Mouse (Mus musculus) MEL (cell line): ENCODE measurements around the gene Has1. TPM values are rescaled to one million over a fixed set of nuclear protein-coding genes. Genes with fewer than 3 reads are reported as not detected.
A peak's percentile ranks its signal among the peaks of the same experiment; 100 is the strongest.

Source experiments
- DNase-seq: peaks from one replicate; pipeline ENCODE4 v3.0.0; 2011; ENCODE audit warnings: low read depth, low spot score
- H3K27ac ChIP-seq: 2 replicates; pipeline ENCODE4 v1.5.1; 2012; ENCODE audit warnings: low read depth, mild to moderate bottlenecking, control low read depth, low read length, moderate library complexity; ENCODE audit not compliant: control insufficient read depth
- H3K27me3 ChIP-seq, 2 experiments: fragments of 150-350 bp in 1 of 2; sonication (generic) in 1 of 2; 2 replicates each; pipeline ENCODE4 v1.6.1; 2012; ENCODE audit warnings: low read length in 2 of 2, mild to moderate bottlenecking in 2 of 2, improper control_type of control experiment in 1 of 2, moderate library complexity in 1 of 2; ENCODE audit not compliant: insufficient read depth in 2 of 2, control insufficient read depth in 1 of 2
- H3K36me3 ChIP-seq, 2 experiments: 2 replicates each; pipeline ENCODE4 v1.6.1; 2012 to 2014; ENCODE audit warnings: low read length in 2 of 2, improper control_type of control experiment in 1 of 2, inconsistent platforms in 1 of 2, mild to moderate bottlenecking in 1 of 2; ENCODE audit not compliant: insufficient read depth in 2 of 2, control insufficient read depth in 1 of 2
- H3K4me1 ChIP-seq, 2 experiments: fragments of 150-350 bp in 1 of 2; sonication (generic) in 1 of 2; 2 replicates each; pipeline ENCODE4 v1.6.1; 2012; ENCODE audit warnings: low read length in 2 of 2, improper control_type of control experiment in 1 of 2, mild to moderate bottlenecking in 1 of 2; ENCODE audit not compliant: insufficient read depth in 2 of 2, control insufficient read depth in 1 of 2
- H3K4me3 ChIP-seq, 2 experiments: fragments of 150-350 bp in 1 of 2; sonication (generic) in 1 of 2; 2 replicates each; pipeline ENCODE4 v1.5.1; 2012; ENCODE audit warnings: low read depth in 2 of 2, low read length in 2 of 2, mild to moderate bottlenecking in 2 of 2, moderate library complexity in 2 of 2, control low read depth in 1 of 2, improper control_type of control experiment in 1 of 2; ENCODE audit not compliant: control insufficient read depth in 1 of 2, insufficient read depth in 1 of 2
- H3K79me2 ChIP-seq: 2 replicates; pipeline ENCODE4 v1.6.1; 2012; ENCODE audit warnings: mild to moderate bottlenecking, low read length, moderate library complexity; ENCODE audit not compliant: control insufficient read depth, poor library complexity, insufficient read depth
- H3K9ac ChIP-seq: 2 replicates; pipeline ENCODE4 v1.6.1; 2012; ENCODE audit warnings: low read depth, mild to moderate bottlenecking, control low read depth, low read length, moderate library complexity; ENCODE audit not compliant: control insufficient read depth, poor library complexity, severe bottlenecking
- H3K9me3 ChIP-seq: fragments of 150-350 bp; sonication (generic); replicated peaks from 2 replicates; pipeline ENCODE4 v1.6.1; 2012; ENCODE audit warnings: mild to moderate bottlenecking, low read length, improper control_type of control experiment, moderate library complexity; ENCODE audit not compliant: insufficient read depth
- BHLHE40 ChIP-seq: IDR thresholded peaks from 2 replicates; pipeline ENCODE4 v1.6.1; 2012; ENCODE audit warnings: low read depth, mild to moderate bottlenecking, inconsistent platforms, low read length, improper control_type of control experiment, borderline replicate concordance
- CHD1 ChIP-seq: IDR thresholded peaks from 2 replicates; pipeline ENCODE4 v1.6.1; 2012; ENCODE audit warnings: low read depth, mild to moderate bottlenecking, inconsistent platforms, low read length, improper control_type of control experiment
- CHD2 ChIP-seq: IDR thresholded peaks from 2 replicates; pipeline ENCODE4 v1.6.1; 2011; ENCODE audit warnings: low read length, improper control_type of control experiment
- E2F4 ChIP-seq: IDR thresholded peaks from 2 replicates; pipeline ENCODE4 v1.6.1; 2011; ENCODE audit warnings: low read depth, low read length, improper control_type of control experiment, borderline replicate concordance
- ELF1 ChIP-seq: IDR thresholded peaks from 2 replicates; pipeline ENCODE4 v1.6.1; 2014; ENCODE audit warnings: low read depth, mild to moderate bottlenecking, inconsistent platforms, low read length, improper control_type of control experiment, moderate library complexity
- EP300 ChIP-seq, 2 experiments: IDR thresholded peaks; 2 replicates each; pipeline ENCODE4 v1.6.1; 2011; ENCODE audit warnings: improper control_type of control experiment in 2 of 2, low read length in 2 of 2, low read depth in 1 of 2, mild to moderate bottlenecking in 1 of 2
- GABPA ChIP-seq: IDR thresholded peaks from 2 replicates; pipeline ENCODE4 v1.6.1; 2012; ENCODE audit warnings: low read depth, mild to moderate bottlenecking, inconsistent platforms, low read length, improper control_type of control experiment, moderate library complexity
- GATA1 ChIP-seq: IDR thresholded peaks from 2 replicates; pipeline ENCODE4 v1.6.1; 2011; ENCODE audit warnings: low read depth, low read length, improper control_type of control experiment
- HCFC1 ChIP-seq: IDR thresholded peaks from 2 replicates; pipeline ENCODE4 v1.6.1; 2012; ENCODE audit warnings: low read depth, mild to moderate bottlenecking, inconsistent platforms, low read length, improper control_type of control experiment, moderate library complexity
- JUND ChIP-seq: IDR thresholded peaks from 2 replicates; pipeline ENCODE4 v1.6.1; 2011; ENCODE audit warnings: low read depth, mild to moderate bottlenecking, improper control_type of control experiment, low read length
- MAFK ChIP-seq: IDR thresholded peaks from 2 replicates; pipeline ENCODE4 v1.6.1; 2011; ENCODE audit warnings: low read depth, mild to moderate bottlenecking, low read length, improper control_type of control experiment, borderline replicate concordance
- MAX ChIP-seq: IDR thresholded peaks from 2 replicates; pipeline ENCODE4 v1.6.1; 2011; ENCODE audit warnings: low read length, improper control_type of control experiment
- MAZ ChIP-seq: IDR thresholded peaks from 2 replicates; pipeline ENCODE4 v1.6.1; 2012; ENCODE audit warnings: low read depth, mild to moderate bottlenecking, inconsistent platforms, low read length, improper control_type of control experiment
- MXI1 ChIP-seq: IDR thresholded peaks from 2 replicates; pipeline ENCODE4 v1.6.1; 2011; ENCODE audit warnings: mild to moderate bottlenecking, low read depth, low read length, improper control_type of control experiment
- MYB ChIP-seq: IDR thresholded peaks from 2 replicates; pipeline ENCODE4 v1.6.1; 2011; ENCODE audit warnings: mild to moderate bottlenecking, low read depth, low read length, improper control_type of control experiment
- NELFE ChIP-seq: IDR thresholded peaks from 2 replicates; pipeline ENCODE4 v1.6.1; 2011; ENCODE audit warnings: low read depth, low read length, improper control_type of control experiment
- NRF1 ChIP-seq: IDR thresholded peaks from 2 replicates; pipeline ENCODE4 v1.6.1; 2014; ENCODE audit warnings: low read depth, mild to moderate bottlenecking, inconsistent platforms, low read length, improper control_type of control experiment, moderate library complexity; ENCODE audit not compliant: poor library complexity, insufficient read depth, severe bottlenecking
- POLR2AphosphoS2 ChIP-seq: IDR thresholded peaks from 2 replicates; pipeline ENCODE4 v1.6.1; 2011; ENCODE audit warnings: low read length, improper control_type of control experiment
- POLR2AphosphoS5 ChIP-seq: IDR thresholded peaks from 2 replicates; pipeline ENCODE4 v1.6.1; 2012; ENCODE audit warnings: low read depth, borderline replicate concordance, mild to moderate bottlenecking, inconsistent platforms, low read length, moderate library complexity, mixed read lengths
- RAD21 ChIP-seq: IDR thresholded peaks from 2 replicates; pipeline ENCODE4 v1.6.1; 2011; ENCODE audit warnings: mild to moderate bottlenecking, low read depth, low read length, improper control_type of control experiment
- SIN3A ChIP-seq: IDR thresholded peaks from 2 replicates; pipeline ENCODE4 v1.6.1; 2012; ENCODE audit warnings: low read length, improper control_type of control experiment, inconsistent platforms
- SMC3 ChIP-seq: IDR thresholded peaks from 2 replicates; pipeline ENCODE4 v1.6.1; 2011; ENCODE audit warnings: low read depth, low read length, improper control_type of control experiment
- TCF12 ChIP-seq: IDR thresholded peaks from 2 replicates; pipeline ENCODE4 v1.6.1; 2014; ENCODE audit warnings: low read depth, mild to moderate bottlenecking, inconsistent platforms, low read length, improper control_type of control experiment, moderate library complexity
- UBTF ChIP-seq: IDR thresholded peaks from 2 replicates; pipeline ENCODE4 v1.6.1; 2012; ENCODE audit warnings: low read depth, mild to moderate bottlenecking, inconsistent platforms, low read length, improper control_type of control experiment, moderate library complexity, borderline replicate concordance; ENCODE audit not compliant: insufficient read depth
- USF2 ChIP-seq, 2 experiments: IDR thresholded peaks; 2 replicates each; pipeline ENCODE4 v1.6.1; 2011 to 2012; ENCODE audit warnings: improper control_type of control experiment in 2 of 2, low read length in 2 of 2, borderline replicate concordance in 1 of 2, inconsistent platforms in 1 of 2, low read depth in 1 of 2, mild to moderate bottlenecking in 1 of 2; ENCODE audit not compliant: insufficient read depth in 1 of 2
- ZKSCAN1 ChIP-seq: IDR thresholded peaks from 2 replicates; pipeline ENCODE4 v1.6.1; 2012; ENCODE audit warnings: low read depth, mild to moderate bottlenecking, inconsistent platforms, low read length, improper control_type of control experiment, moderate library complexity
- ZNF384 ChIP-seq: IDR thresholded peaks from 2 replicates; pipeline ENCODE4 v1.6.1; 2012; ENCODE audit warnings: low read depth, mild to moderate bottlenecking, inconsistent platforms, low read length, improper control_type of control experiment
- polyA plus RNA-seq, 2 experiments: library from polyadenylated mRNA; stranded (reverse) in 1 of 2; unstranded in 1 of 2; fragments of >175 nt in 1 of 2; fragments of >200 nt in 1 of 2; gene quantifications; 2 replicates each; pipeline versions ENCODE4 v1.2.1 to v1.2.4; 2012; ENCODE audit warnings: low replicate concordance in 2 of 2, low read depth in 1 of 2; ENCODE audit not compliant: insufficient read length in 2 of 2, insufficient read depth in 1 of 2, missing spikeins in 1 of 2
- total RNA-seq: library from RNA; depleted of rRNA; stranded (reverse); fragments of 300-350 nt; gene quantifications from 2 replicates; pipeline ENCODE4 v1.2.3, GENCODE M21; 2012

The Has1 gene
- total and polyA plus RNA-seq, 3 experiments, result 0.13 TPM; not detected in 2

DNA sequence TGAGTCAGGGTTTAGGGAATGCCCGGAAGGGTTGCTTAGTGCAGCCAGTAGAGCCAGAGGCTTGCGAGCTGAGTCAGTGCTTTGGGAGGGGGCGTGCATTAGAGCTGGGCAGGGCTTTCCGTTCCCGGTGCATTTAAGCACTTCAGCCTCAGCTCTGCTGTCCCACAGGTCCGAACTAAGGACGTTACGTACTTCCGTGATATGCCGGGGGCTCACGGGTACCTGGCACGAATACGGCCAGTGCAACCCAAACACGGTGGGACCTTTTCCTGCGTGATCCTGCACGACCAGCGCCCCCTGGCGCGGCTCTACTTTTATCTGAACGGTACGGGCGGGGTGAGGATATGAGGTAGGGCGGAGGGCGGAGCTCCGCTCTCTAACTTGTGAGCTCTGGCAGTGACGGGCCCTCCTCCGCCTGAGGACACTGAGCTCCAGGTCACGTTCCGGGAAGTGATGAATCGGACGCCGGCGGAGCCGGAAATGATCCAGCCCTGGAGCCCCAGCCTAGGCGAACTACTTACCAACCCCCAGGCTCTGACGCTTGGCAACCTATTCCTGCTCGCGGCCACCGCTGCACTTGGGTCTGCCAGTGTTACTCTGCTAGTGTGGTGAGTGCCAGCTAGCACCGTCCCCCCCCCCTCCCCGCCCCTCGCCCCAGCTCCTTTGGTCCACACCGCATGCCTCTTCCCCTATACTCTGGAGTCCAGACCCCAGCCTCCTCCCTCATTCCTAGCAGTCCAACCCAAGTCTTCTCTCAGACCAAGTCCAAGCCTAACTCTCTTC, 16.9 kb downstream of the Has1 start (continued):
- TF ChIP-seq TCF12 (no peak), ELF1 (peak; percentile 82), RAD21 (peak; percentile 46), E2F4 (no peak), POLR2AphosphoS5 (no peak), BHLHE40 (peak; percentile 95), ZKSCAN1 (no peak), UBTF (no peak), SIN3A (peak; percentile 71; the same call in 1 of the 2 replicates), GATA1 (no peak), HCFC1 (peak; percentile 79; the same call in 1 of the 2 replicates), NRF1 (no peak), MAFK (no peak), USF2 (IDR thresholded peaks at IDR 0.05; ENCODE audit: borderline replicate concordance in 1 of 2, insufficient read depth in 1 of 2, low read depth in 1 of 2, low read length in 2 of 2) (0 out of 4 replicates have a peak, but pooled peaks of 1 of the 2 experiments have one; percentile 9), MAZ (peak; percentile 95), POLR2AphosphoS2 (peak; percentile 67; the same call in 1 of the 2 replicates), NELFE (peak; percentile 82)

- peaks cover 6% of the 10 kb centered on the region for H3K79me2 ChIP-seq
- TF ChIP-seq NELFE, result no peak
- TF ChIP-seq EP300 (IDR thresholded peaks at IDR 0.05; ENCODE audit: low read depth in 1 of 2, low read length in 2 of 2), result no peak
- no peak for TF ChIP-seq ZNF384
- TF ChIP-seq BHLHE40, result no peak
- no peak for TF ChIP-seq GABPA
- no peak for TF ChIP-seq SMC3
- TF ChIP-seq JUND, result no peak
- no peak for TF ChIP-seq CHD2
- TF ChIP-seq MXI1, result no peak
- TF ChIP-seq MAX, result no peak
- TF ChIP-seq MYB, result no peak
- TF ChIP-seq MAZ, result no peak
- TF ChIP-seq CHD1, result no peak
- TF ChIP-seq MAFK, result no peak
- no peak for TF ChIP-seq POLR2AphosphoS5
- TF ChIP-seq, all 39 proteins: peak for 0
- Histone ChIP-seq H3K9ac (peak overlapping the region; percentile 85), H3K27ac (peak overlapping the region; percentile 10), H3K36me3 (peaks cover 0 to 7% of the 10 kb centered on the region in 2 experiments; a peak in 2 of 4 replicates), H3K4me3 (peak overlapping the region; percentile 68 to 89), H3K9me3 (no peaks in the 10 kb centered on the region), H3K4me1 (0 out of 4 replicates have a peak, but pooled peaks cover 0 to 4% of the 10 kb centered on the region in 2 experiments), H3K27me3 (no peaks in the 10 kb centered on the region)
- DNase-seq, result no peak
These were observed 17.6 kb downstream of the Has1 start for GRCm38 (mm10) chr17:17837426-17837825.
